Mouse (Mus musculus) thymus, adult 2 months (tissue): ENCODE data around the gene Pttg1ip.

ENCODE experiments used
- CTCF ChIP-seq: fragments of 200-500 bp; IDR thresholded peaks from 2 replicates; pipeline ENCODE4 v1.5.1; 2012; ENCODE audit warnings: mild to moderate bottlenecking, control low read depth, low read length, moderate library complexity, borderline replicate concordance; ENCODE audit not compliant: control insufficient read depth, poor library complexity, insufficient read depth; ENCODE audit errors: extremely low read depth
- POLR2A ChIP-seq: fragments of 200-500 bp; IDR thresholded peaks from 2 replicates; pipeline ENCODE4 v1.6.1; 2012; ENCODE audit warnings: mild to moderate bottlenecking, low read length, control low read depth, moderate library complexity; ENCODE audit not compliant: control insufficient read depth, poor library complexity, insufficient read depth; ENCODE audit errors: extremely low read depth

DNA sequence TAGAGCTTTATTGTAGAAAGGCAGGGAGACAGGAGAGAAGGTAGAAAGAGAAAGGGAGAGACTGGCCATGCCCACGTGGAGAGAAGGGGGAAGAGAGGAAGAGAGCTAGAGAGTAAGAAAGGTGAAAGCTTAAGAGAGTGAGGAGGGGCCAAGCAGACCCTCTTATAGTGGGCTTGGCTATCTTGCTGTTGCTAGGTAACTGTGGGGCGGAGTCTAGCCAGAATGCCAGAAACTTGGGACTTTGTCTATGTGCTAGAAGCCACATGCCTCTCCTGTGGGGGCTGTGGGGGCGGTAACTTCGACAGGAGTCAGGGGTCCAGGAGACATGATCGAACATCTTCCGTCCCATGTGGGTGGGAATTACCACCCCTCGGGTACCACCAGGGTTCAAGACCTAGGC lies 12.0 kb upstream of the Pttg1ip start:
- TF ChIP-seq CTCF (no peak), POLR2A (no peak)
